Mouse (Mus musculus) lung, postnatal 14 days (tissue): ENCODE results near the gene Mrpl4.
"Not testable (repeated sequence)": the region's sequence is repeated elsewhere in the genome, so short reads cannot be mapped to it uniquely, and the experiment has no call there.

Source experiments
- DNase-seq: peaks from one replicate; pipeline ENCODE4 v3.0.0; 2021

Gene Mrpl4

DNA sequence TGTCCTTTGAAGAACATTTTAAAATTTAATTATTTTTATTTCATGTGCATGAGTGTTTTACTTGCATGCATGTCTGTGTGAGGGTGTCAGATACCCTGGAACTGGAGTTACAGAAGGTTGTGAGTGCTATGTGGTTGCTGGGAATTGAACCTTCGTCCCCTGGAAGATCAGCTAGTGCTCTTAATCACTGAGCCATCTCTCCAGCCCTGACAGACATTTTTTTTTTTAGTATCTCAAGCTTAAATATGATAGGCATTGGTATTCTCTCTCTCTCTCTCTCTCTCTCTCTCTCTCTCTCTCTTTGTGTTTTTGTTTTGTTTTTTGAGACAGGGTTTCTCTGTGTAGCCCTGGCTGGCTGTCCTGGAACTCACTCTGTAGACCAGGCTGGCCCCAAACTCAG is 42.2 kb downstream of the Mrpl4 start:
- DNase-seq: not testable (repeated sequence)

DNA sequence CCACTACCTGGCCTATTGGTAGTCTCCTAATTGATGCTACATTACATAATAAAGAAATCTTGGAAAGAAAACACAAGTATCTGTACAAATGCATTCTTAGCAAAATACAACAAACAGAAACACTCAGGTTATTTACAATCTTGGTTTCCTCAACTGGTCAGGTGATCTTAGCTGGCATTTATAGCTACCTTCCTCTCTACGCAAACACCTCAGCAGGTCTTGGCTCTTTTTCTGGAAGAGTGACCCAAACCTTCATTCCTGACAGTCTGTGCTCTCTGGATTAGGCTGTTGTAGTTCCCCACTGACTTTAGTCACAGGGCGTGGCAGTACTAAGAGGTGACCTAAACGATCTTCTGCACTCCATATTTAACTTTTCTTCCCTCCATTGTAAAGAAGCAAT is 42.7 kb downstream of the Mrpl4 start:
- no peak for DNase-seq

GRCm38 (mm10) chr9:21051578-21051977 is 49.0 kb downstream of the Mrpl4 start:
- no peak for DNase-seq
